Mouse (Mus musculus): ENCODE measurements around the gene Chst14.
A peak's percentile ranks its signal among the peaks of the same experiment; 100 is the strongest.

DNA sequence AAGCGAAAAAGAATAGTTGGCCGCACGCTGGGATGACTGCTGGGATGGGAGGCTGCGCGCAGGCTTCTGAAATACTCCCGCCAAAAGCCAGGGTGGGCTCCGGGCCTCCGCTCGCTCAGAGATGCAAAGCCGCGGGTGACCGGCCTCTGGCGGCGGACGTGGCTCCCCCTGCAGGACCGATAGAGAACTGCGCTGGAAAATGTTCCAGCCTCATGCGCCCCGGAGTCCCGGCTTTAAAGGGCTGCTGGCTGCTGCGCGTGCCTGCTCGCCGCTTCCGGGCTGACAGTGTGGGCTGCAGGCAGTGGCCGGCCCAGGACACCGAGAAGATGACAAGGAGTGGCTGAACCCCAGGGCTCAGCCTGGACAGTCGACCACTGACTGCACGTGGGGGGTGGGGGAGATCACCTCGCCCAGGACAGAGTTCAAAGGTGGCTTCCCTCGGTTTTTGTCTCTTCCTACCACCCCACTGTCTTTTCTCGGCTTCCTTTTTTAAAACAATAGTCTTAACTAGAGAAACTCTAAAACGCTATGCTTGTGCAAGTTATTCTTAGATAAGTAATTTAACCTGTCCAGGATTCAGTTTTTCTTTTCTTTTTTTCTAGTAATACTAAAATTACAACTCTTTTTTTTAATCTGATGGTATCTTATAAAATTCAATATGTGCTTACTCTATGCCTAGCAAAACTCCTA, 46.5 kb downstream of the Chst14 start:
- TF ChIP-seq POLR2A (IDR thresholded peaks at IDR 0.05; ENCODE audit: insufficient read length, low read depth) (peak; percentile 18), USF1 (IDR thresholded peaks at IDR 0.05; ENCODE audit: low read depth) (no peak), E2F4 (IDR thresholded peaks at IDR 0.05; ENCODE audit: insufficient read depth) (no peak), CEBPB (IDR thresholded peaks at IDR 0.05; ENCODE audit: insufficient read depth, poor library complexity, severe bottlenecking) (no peak), TCF12 (IDR thresholded peaks at IDR 0.05; ENCODE audit: insufficient read depth, poor library complexity, severe bottlenecking) (no peak), POLR2AphosphoS2 (IDR thresholded peaks at IDR 0.05; ENCODE audit: insufficient read length, low read depth) (no peak), MYOD1 (IDR thresholded peaks at IDR 0.05; ENCODE audit: control insufficient read depth in 1 of 3, insufficient read length in 2 of 3, low read depth in 2 of 3) (no peak), MAX (IDR thresholded peaks at IDR 0.05; ENCODE audit: low read depth) (no peak), MYOG (IDR thresholded peaks at IDR 0.05; ENCODE audit: control insufficient read depth in 1 of 3, insufficient read depth in 1 of 3, insufficient read length in 2 of 3, low read depth in 2 of 3) (no peak), TCF3 (IDR thresholded peaks at IDR 0.05; ENCODE audit: insufficient read length, low read depth) (no peak), SRF (IDR thresholded peaks at IDR 0.05; ENCODE audit: control insufficient read depth, insufficient read length, low read depth) (no peak)
